Mouse (Mus musculus): ENCODE measurements around the gene Nek6. TPM values are rescaled to one million over a fixed set of nuclear protein-coding genes. Genes with fewer than 3 reads are reported as not detected.

Nek6 gene
- total and polyA plus RNA-seq, 3 experiments: 3.7 to 5.4 TPM; not detected in 1

- H3K4me1 ChIP-seq (ENCODE audit: control insufficient read depth in 1 of 2, insufficient read depth in 2 of 2, low read length in 2 of 2): no peaks in the 10 kb centered on the region
- H3K4me3 ChIP-seq (ENCODE audit: control insufficient read depth in 1 of 2, insufficient read depth in 1 of 2, low read depth in 2 of 2, low read length in 2 of 2): no peak overlapping the region
- no peaks in the 10 kb centered on the region; a peak in 1 of 4 replicates for H3K27me3 ChIP-seq (ENCODE audit: control insufficient read depth in 1 of 2, insufficient read depth in 2 of 2, low read length in 2 of 2)
- H3K79me2 ChIP-seq (ENCODE audit: control insufficient read depth, insufficient read depth, low read length, poor library complexity): no peaks in the 10 kb centered on the region
- H3K27ac ChIP-seq (ENCODE audit: control insufficient read depth, low read depth, low read length): no peak overlapping the region
- DNase-seq (ENCODE audit: low read depth, low spot score): no peak
- TF ChIP-seq CHD1 (IDR thresholded peaks at IDR 0.05; ENCODE audit: low read depth, low read length) (no peak), JUND (IDR thresholded peaks at IDR 0.05; ENCODE audit: low read depth, low read length) (no peak), ELF1 (IDR thresholded peaks at IDR 0.05; ENCODE audit: low read depth, low read length) (no peak), POLR2AphosphoS5 (IDR thresholded peaks at IDR 0.05; ENCODE audit: borderline replicate concordance, low read depth, low read length) (no peak)
- H3K36me3 ChIP-seq (ENCODE audit: control insufficient read depth in 1 of 2, insufficient read depth in 2 of 2, low read length in 2 of 2): no peaks in the 10 kb centered on the region
- H3K9ac ChIP-seq (ENCODE audit: control insufficient read depth, low read depth, low read length, poor library complexity, severe bottlenecking): no peak overlapping the region
- H3K9me3 ChIP-seq (replicated peaks; ENCODE audit: insufficient read depth, low read length): no peaks in the 10 kb centered on the region
Measured at GRCm38 (mm10) chr2:38509004-38509719, 2.3 kb upstream of the Nek6 start.

- Histone ChIP-seq H3K9me3 (replicated peaks; ENCODE audit: insufficient read depth, low read length) (no peaks in the 10 kb centered on the region), H3K27ac (ENCODE audit: control insufficient read depth, low read depth, low read length) (no peak overlapping the region), H3K36me3 (ENCODE audit: control insufficient read depth in 1 of 2, insufficient read depth in 2 of 2, low read length in 2 of 2) (no peaks in the 10 kb centered on the region), H3K4me1 (ENCODE audit: control insufficient read depth in 1 of 2, insufficient read depth in 2 of 2, low read length in 2 of 2) (no peaks in the 10 kb centered on the region), H3K4me3 (ENCODE audit: control insufficient read depth in 1 of 2, insufficient read depth in 1 of 2, low read depth in 2 of 2, low read length in 2 of 2) (no peak overlapping the region), H3K9ac (ENCODE audit: control insufficient read depth, low read depth, low read length, poor library complexity, severe bottlenecking) (no peak overlapping the region), H3K79me2 (ENCODE audit: control insufficient read depth, insufficient read depth, low read length, poor library complexity) (no peaks in the 10 kb centered on the region), H3K27me3 (ENCODE audit: control insufficient read depth in 1 of 2, insufficient read depth in 2 of 2, low read length in 2 of 2) (no peaks in the 10 kb centered on the region)
- TF ChIP-seq ZKSCAN1 (IDR thresholded peaks at IDR 0.05; ENCODE audit: low read depth, low read length) (no peak), E2F4 (IDR thresholded peaks at IDR 0.05; ENCODE audit: borderline replicate concordance, low read depth, low read length) (no peak), MYB (IDR thresholded peaks at IDR 0.05; ENCODE audit: low read depth, low read length) (no peak), MEF2A (IDR thresholded peaks at IDR 0.05; ENCODE audit: extremely low read depth, insufficient replicate concordance, low read depth, low read length, poor library complexity, severe bottlenecking) (no peak), GABPA (IDR thresholded peaks at IDR 0.05; ENCODE audit: low read depth, low read length) (no peak), BHLHE40 (IDR thresholded peaks at IDR 0.05; ENCODE audit: borderline replicate concordance, low read depth, low read length) (no peak), TAL1 (IDR thresholded peaks at IDR 0.05; ENCODE audit: low read length) (no peak), MAZ (IDR thresholded peaks at IDR 0.05; ENCODE audit: low read depth, low read length) (no peak), SMC3 (IDR thresholded peaks at IDR 0.05; ENCODE audit: low read depth, low read length) (no peak)
- no peak for DNase-seq (ENCODE audit: low read depth, low spot score)
Measured at GRCm38 (mm10) chr2:38510120-38510519, 1.3 kb upstream of the Nek6 start.

All from MEL (cell line).